In genomic region chr7:101998194-101998927, GRCm38 (mm10) we compare ENCODE assay signal across 7 mouse cellular contexts. TPM values are rescaled to one million over a fixed set of nuclear protein-coding genes. Genes with fewer than 3 reads are reported as not detected.
DNase-seq lines count a peak whose midpoint lies in the region; ATAC-seq and TF ChIP-seq lines count a peak whose summit lies in the region.

No protein-coding gene starts in this region.

- intact Hi-C loops in gastrocnemius, postnatal 14 days (cut with DNase I; ENCODE audit: low total_unique reads): loop anchor here (5.0 kb wide), 1 partner anchor 64 kb away; no protein-coding TSS in a partner anchor
- intact Hi-C loops in left cerebral cortex, postnatal 4 days (cut with DNase I): loop anchor here (10.0 kb wide), 1 partner anchor 344 kb away; no protein-coding TSS in a partner anchor

- no peaks in the 10 kb centered on the region for H3K9me3 ChIP-seq in midbrain, embryonic 15.5 days

- no peak overlapping the region for H3K4me3 ChIP-seq in cortical plate, adult 2 months (ENCODE audit: insufficient read depth, low read length)
- no peak overlapping the region for H3K4me3 ChIP-seq in midbrain, embryonic 15.5 days
- H3K4me3 ChIP-seq in spleen, adult 2 months (ENCODE audit: extremely low read depth, insufficient read depth, insufficient read length): no peak overlapping the region

- peak; percentile 89 for DNase-seq in adrenal gland, adult 2 months
- peak; percentile 91 for DNase-seq in gastrocnemius, postnatal 14 days
- peak; percentile 89 for DNase-seq in kidney, adult 18-20 months
- peak; percentile 93 for DNase-seq in left cerebral cortex, postnatal 4 days
- DNase-seq in spleen, adult 2 months (ENCODE audit: low read depth in 1 of 2, low spot score in 2 of 2): peak; percentile 14 to 72

- TF ChIP-seq CTCF in cortical plate, adult 2 months (IDR thresholded peaks at IDR 0.05; ENCODE audit: extremely low read depth, insufficient read depth, low read length): peak; percentile 95
- TF ChIP-seq CTCF in spleen, adult 2 months (IDR thresholded peaks at IDR 0.05; ENCODE audit: extremely low read depth, insufficient read depth, insufficient read length, insufficient replicate concordance): peak; percentile 94

- H3K9ac ChIP-seq in midbrain, embryonic 15.5 days: no peak overlapping the region

- ATAC-seq in midbrain, embryonic 15.5 days (replicated peaks): 0 out of 2 replicates have a peak, but pooled peaks have one; percentile 32

- TF ChIP-seq POLR2A in cortical plate, adult 2 months (IDR thresholded peaks at IDR 0.05; ENCODE audit: extremely low read depth, insufficient read depth, low read length): no peak
- no peak for TF ChIP-seq POLR2A in spleen, adult 2 months (IDR thresholded peaks at IDR 0.05; ENCODE audit: low read depth, low read length)

- H3K27me3 ChIP-seq in midbrain, embryonic 15.5 days (replicated peaks): no peaks in the 10 kb centered on the region
- no peaks in the 10 kb centered on the region for H3K27me3 ChIP-seq in spleen, adult 2 months (ENCODE audit: control insufficient read depth, insufficient read depth, low read length)

- H3K4me1 ChIP-seq in cortical plate, adult 2 months (ENCODE audit: control insufficient read depth, insufficient read depth, low read length): 0 out of 2 replicates have a peak, but pooled peaks cover 3% of the 10 kb centered on the region
- no peaks in the 10 kb centered on the region for H3K4me1 ChIP-seq in midbrain, embryonic 15.5 days
- H3K4me1 ChIP-seq in spleen, adult 2 months (ENCODE audit: control insufficient read depth, insufficient read depth, insufficient read length): peaks cover 6% of the 10 kb centered on the region; the same call in 1 of the 2 replicates

- peaks cover 87% of the 10 kb centered on the region for H3K36me3 ChIP-seq in midbrain, embryonic 15.5 days (replicated peaks)
- peaks cover 64% of the 10 kb centered on the region for H3K36me3 ChIP-seq in spleen, adult 2 months (ENCODE audit: control insufficient read depth, insufficient read depth, low read length)

- WGBS in midbrain, embryonic 15.5 days: 67% methylated on average over 14 of the region's 14 CpGs
- WGBS in spleen, adult 2 months: 77% methylated on average over 14 of the region's 14 CpGs

- no peak overlapping the region for H3K4me2 ChIP-seq in midbrain, embryonic 15.5 days

- no peak overlapping the region for H3K27ac ChIP-seq in cortical plate, adult 2 months (ENCODE audit: insufficient read depth, low read length)
- peak overlapping the region; percentile 23; the same call in 1 of the 2 replicates for H3K27ac ChIP-seq in midbrain, embryonic 15.5 days
- H3K27ac ChIP-seq in spleen, adult 2 months (ENCODE audit: insufficient read depth, low read length): no peak overlapping the region

RNA-seq across cellular contexts. Expression of gene Il18bp, which starts 20.1 kb away (rescaled TPM):
- 10 to 100 TPM in 1 of 2 experiments, 1 to 10 TPM in 1; 6.1 to 22.2 TPM for total RNA-seq in adrenal gland, adult 2 months (2021)
- 15.5 and 18.2 TPM in 2 replicates for polyA plus RNA-seq in adrenal gland, adult 2 months (2012; rRNA removed)
- polyA plus RNA-seq in cortical plate, adult 2 months (2012; rRNA removed): 11.8 and 12.7 TPM in 2 replicates
- 1 to 10 TPM; 1.1 to 1.4 TPM for total RNA-seq in gastrocnemius, postnatal 14 days (2021)
- total RNA-seq in left cerebral cortex, postnatal 4 days (2021): 10 to 100 TPM; 14.0 to 18.9 TPM
- polyA plus RNA-seq in midbrain, embryonic 15.5 days (2015; fragmentation: Nextera tagmentation; extraction: Ambion mirVana): 4.6 and 6.3 TPM in 2 replicates
- 24.5 and 27.4 TPM in 2 replicates for polyA plus RNA-seq in spleen, adult 2 months (2012; rRNA removed)

Comparison
In these comparisons a context has a peak if more than half of its experiments do, and no peak if none do; other contexts are left out.
1. DNase-seq: peak in every context shown above with its lines; median percentile 93 in left cerebral cortex, postnatal 4 days; 91 in gastrocnemius, postnatal 14 days; 89 in adrenal gland, adult 2 months; 89 in kidney, adult 18-20 months; 43 in spleen, adult 2 months.